Mouse (Mus musculus) brain, embryonic 14.5 days (tissue): ENCODE results near the gene Cngb1.

Experiments
- CTCF ChIP-seq: fragments of 200-500 bp; IDR thresholded peaks from 2 replicates; pipeline ENCODE4 v1.5.1; 2012; ENCODE audit warnings: inconsistent platforms, mild to moderate bottlenecking, moderate library complexity, borderline replicate concordance; ENCODE audit not compliant: insufficient read depth, insufficient read length; ENCODE audit errors: extremely low read depth
- POLR2A ChIP-seq: fragments of 200-500 bp; IDR thresholded peaks from 2 replicates; pipeline ENCODE4 v1.6.1; 2012; ENCODE audit warnings: mild to moderate bottlenecking, inconsistent platforms, borderline replicate concordance; ENCODE audit not compliant: poor library complexity, insufficient read depth, insufficient read length, severe bottlenecking; ENCODE audit errors: extremely low read depth

DNA sequence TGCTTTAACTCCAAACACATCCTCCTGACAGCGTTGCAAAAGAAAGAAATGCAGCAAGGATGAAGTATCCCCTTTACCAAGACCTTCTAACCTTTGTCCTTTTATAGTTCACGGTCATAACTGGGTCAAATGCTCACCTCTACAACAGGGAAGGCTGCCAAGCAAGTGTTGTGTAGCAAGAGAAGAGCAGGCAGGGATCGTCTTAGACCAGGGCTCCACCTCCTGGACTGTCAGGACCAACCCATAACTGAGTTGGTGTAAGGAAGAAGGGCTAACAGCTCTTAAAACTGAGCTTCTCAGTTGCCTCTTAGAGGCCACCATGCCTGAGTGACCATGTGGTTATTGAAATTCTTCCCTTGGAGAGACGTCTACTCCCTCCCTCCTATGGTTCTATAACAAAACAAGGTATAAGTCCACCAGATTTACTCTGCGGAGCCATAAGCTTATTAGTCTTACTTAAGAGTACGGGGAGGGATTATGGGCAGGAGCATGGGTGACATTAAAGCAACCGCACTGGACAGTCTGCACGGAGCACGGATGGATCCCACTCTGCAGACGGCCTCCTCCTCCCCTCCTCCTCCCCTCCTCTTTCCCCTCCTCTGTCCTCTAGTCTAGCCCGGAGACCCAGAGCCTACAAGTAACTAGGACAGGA, 90.5 kb downstream of the Cngb1 start:
- TF ChIP-seq POLR2A (no peak), CTCF (no peak)
